Comparison of ENCODE assay signal across 8 mouse cellular contexts in genomic region chr7:3691919-3692318, GRCm38 (mm10). TPM values are rescaled to one million over a fixed set of nuclear protein-coding genes. Genes with fewer than 3 reads are reported as not detected.
DNase-seq lines count a peak whose midpoint lies in the region; ATAC-seq and TF ChIP-seq lines count a peak whose summit lies in the region.

No protein-coding gene starts in this region.

- H3K4me1 ChIP-seq in kidney, embryonic 16.5 days (ENCODE audit: insufficient read depth, low read length), result peaks cover 23% of the 10 kb centered on the region
- H3K4me1 ChIP-seq in brown adipose tissue, adult 24 weeks (ENCODE audit: control insufficient read depth, insufficient read depth, insufficient read length, low read length), result no peaks in the 10 kb centered on the region
- H3K4me1 ChIP-seq in hindbrain, embryonic 16.5 days (ENCODE audit: control insufficient read depth, insufficient read depth, low read depth, low read length), result peaks cover 19% of the 10 kb centered on the region

- H3K27me3 ChIP-seq in kidney, embryonic 16.5 days (ENCODE audit: insufficient read depth, low read length), result no peaks in the 10 kb centered on the region
- no peaks in the 10 kb centered on the region for H3K27me3 ChIP-seq in hindbrain, embryonic 16.5 days (replicated peaks; ENCODE audit: control insufficient read depth, insufficient read depth, low read length)
- H3K27me3 ChIP-seq in myocyte (ENCODE audit: control insufficient read depth, insufficient read depth, insufficient read length), result no peaks in the 10 kb centered on the region

- no peak for ATAC-seq in kidney, embryonic 16.5 days (ENCODE audit: low FRiP score, low TSS enrichment)
- ATAC-seq in hindbrain, embryonic 16.5 days, result no peak

- no peaks in the 10 kb centered on the region for H3K9me3 ChIP-seq in kidney, embryonic 16.5 days (ENCODE audit: low read length)
- no peaks in the 10 kb centered on the region for H3K9me3 ChIP-seq in hindbrain, embryonic 16.5 days (ENCODE audit: control insufficient read depth, low read length)

- peak overlapping the region; percentile 81 for H3K4me2 ChIP-seq in kidney, embryonic 16.5 days (replicated peaks; ENCODE audit: low read depth, low read length)
- H3K4me2 ChIP-seq in hindbrain, embryonic 16.5 days (ENCODE audit: low read length), result peak overlapping the region; percentile 81
- H3K4me2 ChIP-seq in myocyte (ENCODE audit: low read depth), result peak overlapping the region; percentile 87

- H3K79me2 ChIP-seq in myocyte (ENCODE audit: control insufficient read depth, insufficient read depth), result peaks cover 16% of the 10 kb centered on the region

- H3ac ChIP-seq in myocyte (ENCODE audit: control insufficient read depth, insufficient read length), result peak overlapping the region; percentile 70

- DNase-seq in kidney, postnatal 14 days, result no peak
- no peak for DNase-seq in layer of hippocampus, postnatal 14 days (ENCODE audit: low spot score in 2 of 2)
- no peak for DNase-seq in right cerebral cortex, postnatal 4 days
- DNase-seq in spleen, postnatal 36 days (ENCODE audit: low spot score in 2 of 2), result no peak

- WGBS in kidney, embryonic 16.5 days, result 30% methylated on average over 3 of the region's 3 CpGs
- WGBS in hindbrain, embryonic 16.5 days, result 47% methylated on average over 3 of the region's 3 CpGs

- H3K27ac ChIP-seq in kidney, embryonic 16.5 days (ENCODE audit: low read length), result peak overlapping the region; percentile 99; the same call in 1 of the 2 replicates
- no peak overlapping the region for H3K27ac ChIP-seq in brown adipose tissue, adult 24 weeks (replicated peaks; ENCODE audit: low read depth, low read length)
- H3K27ac ChIP-seq in hindbrain, embryonic 16.5 days (ENCODE audit: low read depth, low read length), result peak overlapping the region; percentile 91

- TF ChIP-seq POLR2A in myocyte (IDR thresholded peaks at IDR 0.05; ENCODE audit: insufficient read length, low read depth), result no peak

- H3K4me3 ChIP-seq in kidney, embryonic 16.5 days (ENCODE audit: low read length), result peak overlapping the region; percentile 71
- peak overlapping the region; percentile 72 for H3K4me3 ChIP-seq in brown adipose tissue, adult 24 weeks (ENCODE audit: insufficient read depth, low read depth, low read length)
- H3K4me3 ChIP-seq in hindbrain, embryonic 16.5 days (ENCODE audit: low read length), result peak overlapping the region; percentile 56
- peak overlapping the region; percentile 56 for H3K4me3 ChIP-seq in myocyte

- peaks cover 19% of the 10 kb centered on the region for H3K36me3 ChIP-seq in kidney, embryonic 16.5 days (ENCODE audit: insufficient read depth, low read length)
- H3K36me3 ChIP-seq in hindbrain, embryonic 16.5 days (ENCODE audit: control insufficient read depth, insufficient read depth, low read length), result peaks cover 9% of the 10 kb centered on the region
- H3K36me3 ChIP-seq in myocyte (ENCODE audit: control insufficient read depth, insufficient read depth), result no peaks in the 10 kb centered on the region

- peak overlapping the region; percentile 89 for H3K9ac ChIP-seq in kidney, embryonic 16.5 days (replicated peaks; ENCODE audit: low read length)
- H3K9ac ChIP-seq in hindbrain, embryonic 16.5 days (ENCODE audit: low read depth, low read length), result peak overlapping the region; percentile 88

TF ChIP-seq in myocyte, 11 proteins besides CTCF, POLR2A, EP300 and RAD21:
- TF ChIP-seq SRF (IDR thresholded peaks at IDR 0.05; ENCODE audit: control insufficient read depth, insufficient read length, low read depth) (no peak), REST (IDR thresholded peaks at IDR 0.05; ENCODE audit: insufficient read depth, insufficient read length) (no peak), MYOG (IDR thresholded peaks at IDR 0.05; ENCODE audit: control insufficient read depth in 1 of 3, insufficient read depth in 1 of 3, insufficient read length in 2 of 3, low read depth in 2 of 3) (no peak), CEBPB (IDR thresholded peaks at IDR 0.05; ENCODE audit: insufficient read depth, poor library complexity, severe bottlenecking) (no peak), MYOD1 (IDR thresholded peaks at IDR 0.05; ENCODE audit: control insufficient read depth in 1 of 3, insufficient read length in 2 of 3, low read depth in 2 of 3) (no peak), POLR2AphosphoS2 (IDR thresholded peaks at IDR 0.05; ENCODE audit: insufficient read length, low read depth) (no peak), E2F4 (IDR thresholded peaks at IDR 0.05; ENCODE audit: insufficient read depth) (no peak), USF1 (IDR thresholded peaks at IDR 0.05; ENCODE audit: low read depth) (no peak), TCF3 (IDR thresholded peaks at IDR 0.05; ENCODE audit: insufficient read length, low read depth) (no peak), MAX (IDR thresholded peaks at IDR 0.05; ENCODE audit: low read depth) (no peak), TCF12 (IDR thresholded peaks at IDR 0.05; ENCODE audit: insufficient read depth, poor library complexity, severe bottlenecking) (no peak)

RNA-seq across cellular contexts. Expression of gene Tsen34, which starts 0.7 kb away (rescaled TPM):
- polyA plus RNA-seq in kidney, embryonic 16.5 days (2015; fragmentation: Nextera tagmentation; extraction: Ambion mirVana), result 286 and 341 TPM in 2 replicates
- 37.7 and 38.0 TPM in 2 replicates for polyA plus RNA-seq in brown adipose tissue, adult 24 weeks (2012; ENCODE audit: insufficient read depth, insufficient read length, missing spikeins)
- 282 and 308 TPM in 2 replicates for polyA plus RNA-seq in hindbrain, embryonic 16.5 days (2015; fragmentation: Nextera tagmentation; extraction: Ambion mirVana)
- 93.9 TPM for polyA plus RNA-seq in myocyte (2012; fragmentation: generic; extraction: Trizol)
- total RNA-seq in layer of hippocampus, postnatal 14 days (2021), result 10 to 100 TPM; 70.0 to 74.8 TPM

RNA-seq across cellular contexts. Expression of gene Mboat7, which starts 1.4 kb away (rescaled TPM):
- 70.5 and 73.9 TPM in 2 replicates for polyA plus RNA-seq in kidney, embryonic 16.5 days (2015; fragmentation: Nextera tagmentation; extraction: Ambion mirVana)
- polyA plus RNA-seq in brown adipose tissue, adult 24 weeks (2012; ENCODE audit: insufficient read depth, insufficient read length, missing spikeins), result 20.9 and 29.8 TPM in 2 replicates
- polyA plus RNA-seq in hindbrain, embryonic 16.5 days (2015; fragmentation: Nextera tagmentation; extraction: Ambion mirVana), result 124 and 127 TPM in 2 replicates
- 29.9 TPM for polyA plus RNA-seq in myocyte (2012; fragmentation: generic; extraction: Trizol)
- total RNA-seq in layer of hippocampus, postnatal 14 days (2021), result 100 to 1,000 TPM; 121 to 124 TPM

RNA-seq across cellular contexts. Expression of gene Rps9, which starts 11.9 kb away (rescaled TPM):
- 1,357 and 1,383 TPM in 2 replicates for polyA plus RNA-seq in kidney, embryonic 16.5 days (2015; fragmentation: Nextera tagmentation; extraction: Ambion mirVana)
- polyA plus RNA-seq in brown adipose tissue, adult 24 weeks (2012; ENCODE audit: insufficient read depth, insufficient read length, missing spikeins), result 727 and 740 TPM in 2 replicates
- 675 and 689 TPM in 2 replicates for polyA plus RNA-seq in hindbrain, embryonic 16.5 days (2015; fragmentation: Nextera tagmentation; extraction: Ambion mirVana)
- 2,199 TPM for polyA plus RNA-seq in myocyte (2012; fragmentation: generic; extraction: Trizol)
- total RNA-seq in layer of hippocampus, postnatal 14 days (2021), result 100 to 1,000 TPM; 432 to 494 TPM

RNA-seq across cellular contexts. Expression of gene Tmc4, which starts 14.6 kb away (rescaled TPM):
- 25.3 and 29.1 TPM in 2 replicates for polyA plus RNA-seq in kidney, embryonic 16.5 days (2015; fragmentation: Nextera tagmentation; extraction: Ambion mirVana)
- 0.67 TPM in 1 of 2 replicates, not detected in the other for polyA plus RNA-seq in brown adipose tissue, adult 24 weeks (2012; ENCODE audit: insufficient read depth, insufficient read length, missing spikeins)
- polyA plus RNA-seq in hindbrain, embryonic 16.5 days (2015; fragmentation: Nextera tagmentation; extraction: Ambion mirVana), result 3.8 and 4.6 TPM in 2 replicates
- 1.2 TPM for polyA plus RNA-seq in myocyte (2012; fragmentation: generic; extraction: Trizol)
- 1 to 10 TPM; 3.2 to 3.5 TPM for total RNA-seq in layer of hippocampus, postnatal 14 days (2021)

RNA-seq across cellular contexts. Expression of gene Leng1, which starts 26.3 kb away (rescaled TPM):
- polyA plus RNA-seq in kidney, embryonic 16.5 days (2015; fragmentation: Nextera tagmentation; extraction: Ambion mirVana), result 16.7 and 17.4 TPM in 2 replicates
- polyA plus RNA-seq in brown adipose tissue, adult 24 weeks (2012; ENCODE audit: insufficient read depth, insufficient read length, missing spikeins), result 17.8 and 19.4 TPM in 2 replicates
- polyA plus RNA-seq in hindbrain, embryonic 16.5 days (2015; fragmentation: Nextera tagmentation; extraction: Ambion mirVana), result 13.2 and 13.4 TPM in 2 replicates
- 9.5 TPM for polyA plus RNA-seq in myocyte (2012; fragmentation: generic; extraction: Trizol)
- 1 to 10 TPM; 5.5 to 6.2 TPM for total RNA-seq in layer of hippocampus, postnatal 14 days (2021)
